Mouse (Mus musculus) kidney, embryonic 14.5 days (tissue): ENCODE results near the gene Fndc5. TPM values are rescaled to one million over a fixed set of nuclear protein-coding genes. Genes with fewer than 3 reads are reported as not detected.
A peak's percentile ranks its signal among the peaks of the same experiment; 100 is the strongest.

Source experiments
- ATAC-seq: fragments of 200-750 bp; cut with Nextera tagmentation; 2 replicates; pipeline ENCODE4 v1.8.0; 2017; ENCODE audit warnings: moderate number of reproducible peaks, mild to moderate bottlenecking, moderate TSS enrichment, moderate library complexity; ENCODE audit not compliant: low FRiP score, low TSS enrichment
- H3K27ac ChIP-seq: fragments of 300-500 bp; sonication (generic); 2 replicates; pipeline ENCODE4 v1.5.1; 2014; ENCODE audit warnings: low read depth, mild to moderate bottlenecking, low read length, moderate library complexity, mixed read lengths
- H3K27me3 ChIP-seq: fragments of 300-500 bp; sonication (generic); 2 replicates; pipeline ENCODE4 v1.6.1; 2014; ENCODE audit warnings: mild to moderate bottlenecking, low read length; ENCODE audit not compliant: control insufficient read depth, insufficient read depth
- H3K36me3 ChIP-seq: fragments of 300-500 bp; sonication (generic); 2 replicates; pipeline ENCODE4 v1.6.1; 2014; ENCODE audit warnings: low read length, mixed read lengths; ENCODE audit not compliant: control insufficient read depth, insufficient read depth
- H3K4me1 ChIP-seq: fragments of 300-500 bp; sonication (generic); 2 replicates; pipeline ENCODE4 v1.6.1; 2014; ENCODE audit warnings: low read length, mixed read lengths; ENCODE audit not compliant: control insufficient read depth, insufficient read depth
- H3K4me2 ChIP-seq: fragments of 300-500 bp; sonication (generic); replicated peaks from 2 replicates; pipeline ENCODE4 v1.6.1; 2014; ENCODE audit warnings: low read depth, mild to moderate bottlenecking, low read length
- H3K4me3 ChIP-seq: fragments of 300-500 bp; sonication (generic); 2 replicates; pipeline ENCODE4 v1.5.1; 2014; ENCODE audit warnings: mild to moderate bottlenecking, low read length
- H3K9ac ChIP-seq: fragments of 300-500 bp; sonication (generic); 2 replicates; pipeline ENCODE4 v1.6.1; 2014; ENCODE audit warnings: low read depth, mild to moderate bottlenecking, low read length, moderate library complexity
- H3K9me3 ChIP-seq: fragments of 300-500 bp; sonication (generic); 2 replicates; pipeline ENCODE4 v1.6.1; 2016; ENCODE audit warnings: low read length; ENCODE audit not compliant: control insufficient read depth
- WGBS: fragments of 180-500 bp; shearing (Covaris S2); extraction: QIAGEN DNeasy Blood & Tissue Kit; methylation state at CpG from one replicate; pipeline ENCODE4 v1.1.7; 2014; 5-methylcytosine and 5-hydroxymethylcytosine counted together
- polyA plus RNA-seq: library from polyadenylated mRNA; unstranded; fragments of >200 nt; fragmentation: Nextera tagmentation; extraction: Ambion mirVana; gene quantifications from 2 replicates; pipeline ENCODE4 v1.2.1, GENCODE M21; 2014

Gene Fndc5
- polyA plus RNA-seq, 1 experiment from 2014 or later: 4.3 TPM

GRCm38 (mm10) chr4:129120520-129121445 lies 16.0 kb upstream of the Fndc5 start:
- H3K27me3 ChIP-seq: peaks cover 19% of the 10 kb centered on the region
- no peaks in the 10 kb centered on the region for H3K9me3 ChIP-seq
- H3K4me1 ChIP-seq: peaks cover 22% of the 10 kb centered on the region
- H3K4me2 ChIP-seq: peak overlapping the region; percentile 90
- H3K27ac ChIP-seq: no peak overlapping the region
- H3K4me3 ChIP-seq: peak overlapping the region; percentile 48
- ATAC-seq: peak; percentile 58
- peak overlapping the region; percentile 23; the same call in 1 of the 2 replicates for H3K9ac ChIP-seq
- H3K36me3 ChIP-seq: no peaks in the 10 kb centered on the region
- WGBS: under 1% methylated on average over 44 of the region's 59 CpGs

- Histone ChIP-seq H3K9ac (peak within 1 kb of the TSS; percentile 23; the same call in 1 of the 2 replicates), H3K9me3 (no peaks in the 10 kb centered on the region), H3K4me3 (peak within 1 kb of the TSS; percentile 48), H3K27me3 (peaks cover 22% of the 10 kb centered on the region), H3K4me1 (peaks cover 27% of the 10 kb centered on the region), H3K36me3 (no peaks in the 10 kb centered on the region), H3K27ac (no peak within 1 kb of the TSS), H3K4me2 (peak within 1 kb of the TSS; percentile 90)
- peak; percentile 24; the same call in 1 of the 2 replicates for ATAC-seq
- 1% methylated on average over 15 of the region's 17 CpGs for WGBS
Measured at GRCm38 (mm10) chr4:129121569-129122086, 15.2 kb upstream of the Fndc5 start, which contains the start of gene Hpca. Gene Hpca (minus strand): TSS chr4:129122036.

- ATAC-seq: no peak
- 37% methylated on average over 9 of the region's 9 CpGs for WGBS
Measured at GRCm38 (mm10) chr4:129122107-129122506, 14.7 kb upstream of the Fndc5 start.

GRCm38 (mm10) chr4:129122719-129123118 lies 14.1 kb upstream of the Fndc5 start:
- peaks cover 22% of the 10 kb centered on the region for H3K27me3 ChIP-seq
- no peak overlapping the region for H3K4me3 ChIP-seq
- H3K9me3 ChIP-seq: no peaks in the 10 kb centered on the region
- no peak overlapping the region for H3K4me2 ChIP-seq
- H3K4me1 ChIP-seq: peaks cover 27% of the 10 kb centered on the region
- ATAC-seq: no peak
- H3K9ac ChIP-seq: no peak overlapping the region
- H3K36me3 ChIP-seq: no peaks in the 10 kb centered on the region
- 42% methylated on average over 8 of the region's 8 CpGs for WGBS
- no peak overlapping the region for H3K27ac ChIP-seq

More at GRCm38 (mm10) chr4:129122107-129122506, 14.7 kb upstream of the Fndc5 start:
- Histone ChIP-seq H3K4me3 (no peak overlapping the region), H3K27me3 (peaks cover 22% of the 10 kb centered on the region), H3K4me1 (peaks cover 27% of the 10 kb centered on the region), H3K4me2 (no peak overlapping the region), H3K36me3 (no peaks in the 10 kb centered on the region), H3K9me3 (no peaks in the 10 kb centered on the region), H3K27ac (no peak overlapping the region), H3K9ac (no peak overlapping the region)

DNA sequence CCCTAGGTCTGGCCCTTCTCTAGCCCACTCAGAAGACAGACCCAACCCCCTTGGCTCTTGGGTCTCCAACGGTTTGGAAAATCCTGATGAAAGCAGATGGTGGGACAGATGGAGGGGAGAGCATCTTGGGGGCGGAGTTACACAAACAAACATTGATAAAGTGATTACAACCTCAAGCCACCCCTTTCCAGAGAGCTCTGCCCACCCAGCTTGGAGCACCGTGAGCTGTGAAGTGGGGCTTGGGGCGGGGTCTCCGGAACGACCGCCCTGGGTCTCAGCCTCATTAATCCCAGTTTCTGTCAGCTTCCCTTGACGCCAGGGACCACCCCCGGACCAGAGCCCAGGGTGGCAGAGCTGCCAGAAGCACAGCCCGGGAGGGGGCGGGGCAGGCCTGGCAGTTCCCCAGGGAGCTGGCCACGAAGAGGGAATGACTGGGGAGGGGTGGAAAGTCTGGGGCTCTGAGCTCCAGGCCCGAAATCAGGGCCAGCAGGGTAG lies 12.1 kb upstream of the Fndc5 start:
- Histone ChIP-seq H3K4me2 (no peak overlapping the region), H3K9ac (no peak overlapping the region), H3K9me3 (no peaks in the 10 kb centered on the region), H3K27me3 (peaks cover 21% of the 10 kb centered on the region), H3K4me3 (no peak overlapping the region), H3K4me1 (peaks cover 39% of the 10 kb centered on the region), H3K27ac (no peak overlapping the region), H3K36me3 (no peaks in the 10 kb centered on the region)
- no peak for ATAC-seq
- 4% methylated on average over 13 of the region's 13 CpGs for WGBS

DNA sequence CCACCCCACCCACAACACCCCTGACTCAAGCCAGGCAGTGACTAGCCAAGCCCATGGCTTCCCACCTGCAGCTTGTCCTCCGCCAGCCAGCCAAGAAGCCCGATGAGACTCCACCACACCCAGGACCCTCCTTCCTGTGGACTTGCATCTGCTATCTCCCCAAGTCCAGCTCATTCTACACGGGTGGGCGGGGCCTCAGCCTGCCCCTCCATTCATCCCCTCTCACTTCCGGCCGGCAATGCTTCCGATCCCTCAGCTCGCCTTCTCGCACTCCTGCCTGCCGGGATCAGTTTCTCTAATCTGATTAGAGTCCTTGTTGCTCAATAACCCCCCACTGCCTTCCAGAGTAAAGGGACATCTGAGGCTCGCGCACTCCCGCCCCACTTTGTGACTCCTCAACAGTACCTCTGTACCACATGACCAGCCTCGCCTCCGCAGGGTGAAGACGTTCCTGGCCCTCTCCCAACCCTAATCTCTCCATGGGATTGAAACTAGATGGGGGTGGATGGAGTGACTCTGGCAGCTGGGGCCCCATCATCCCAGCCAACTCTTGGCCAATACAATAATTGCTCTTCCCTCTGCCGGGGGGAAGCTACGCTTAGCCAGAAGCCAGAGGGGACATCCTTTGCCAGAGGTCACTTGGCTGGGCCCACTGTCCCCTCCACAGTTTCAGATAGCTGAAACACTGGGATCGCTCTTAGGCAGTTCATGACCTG lies 10.9 kb upstream of the Fndc5 start:
- WGBS: 25% methylated on average over 19 of the region's 19 CpGs
- ATAC-seq: no peak
- Histone ChIP-seq H3K27me3 (peaks cover 12% of the 10 kb centered on the region), H3K4me2 (peak overlapping the region; percentile 24), H3K4me1 (peaks cover 44% of the 10 kb centered on the region), H3K9ac (no peak overlapping the region), H3K9me3 (no peaks in the 10 kb centered on the region), H3K27ac (no peak overlapping the region; the same call in 1 of the 2 replicates), H3K36me3 (no peaks in the 10 kb centered on the region), H3K4me3 (peak overlapping the region; percentile 6; the same call in 1 of the 2 replicates)

GRCm38 (mm10) chr4:129128582-129129338 lies 8.0 kb upstream of the Fndc5 start:
- no peak overlapping the region for H3K27ac ChIP-seq
- no peak overlapping the region for H3K4me2 ChIP-seq
- no peak for ATAC-seq
- WGBS: 47% methylated on average over 13 of the region's 13 CpGs
- no peak overlapping the region for H3K4me3 ChIP-seq
- no peak overlapping the region for H3K9ac ChIP-seq
- H3K36me3 ChIP-seq: no peaks in the 10 kb centered on the region
- H3K4me1 ChIP-seq: peaks cover 35% of the 10 kb centered on the region
- H3K27me3 ChIP-seq: 0 out of 2 replicates have a peak, but pooled peaks cover 3% of the 10 kb centered on the region
- no peaks in the 10 kb centered on the region for H3K9me3 ChIP-seq

DNA sequence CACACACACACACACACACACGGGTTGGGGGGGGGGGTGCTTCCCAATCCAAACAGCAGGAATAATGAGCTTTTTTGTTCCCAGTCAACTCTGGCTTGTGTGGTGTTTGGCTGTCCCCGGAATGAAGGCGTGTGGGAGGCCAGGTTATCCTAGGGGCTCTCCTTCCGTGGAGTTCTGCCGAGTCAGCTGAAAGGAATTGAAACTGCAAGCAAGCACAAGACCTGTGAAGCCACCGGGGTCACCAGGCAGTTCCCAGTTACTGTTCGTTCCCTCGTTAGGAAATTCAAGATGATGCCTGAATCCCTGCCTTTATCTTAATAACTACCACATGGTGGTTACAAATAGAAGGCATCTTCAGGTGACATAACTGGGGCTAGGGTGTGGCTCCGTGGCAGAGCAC lies 7.4 kb upstream of the Fndc5 start:
- Histone ChIP-seq H3K9ac (no peak overlapping the region), H3K4me3 (no peak overlapping the region), H3K4me1 (peaks cover 35% of the 10 kb centered on the region), H3K36me3 (no peaks in the 10 kb centered on the region), H3K9me3 (no peaks in the 10 kb centered on the region), H3K4me2 (no peak overlapping the region; the same call in 1 of the 2 replicates), H3K27me3 (0 out of 2 replicates have a peak, but pooled peaks cover 3% of the 10 kb centered on the region), H3K27ac (no peak overlapping the region)
- no peak for ATAC-seq
- 29% methylated on average over 9 of the region's 9 CpGs for WGBS
